In the genomic region with DNA sequence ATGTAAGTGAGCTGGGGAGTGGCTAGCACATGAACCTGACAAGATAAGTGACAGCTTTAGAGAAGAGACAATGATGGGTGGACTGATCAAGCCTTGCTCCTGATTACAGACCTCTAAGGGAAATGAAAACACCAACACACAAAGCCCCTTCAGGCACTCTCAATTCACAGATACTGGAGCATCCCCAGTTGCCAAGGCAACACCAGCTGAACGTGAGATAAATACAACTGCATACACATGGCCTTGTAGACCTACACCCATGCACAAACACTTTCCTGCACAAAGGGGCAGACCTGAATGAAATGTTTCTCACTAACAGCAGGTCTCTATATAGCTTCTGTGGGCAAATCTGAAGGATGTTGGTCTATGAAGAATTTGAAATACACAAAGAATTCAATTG, we compare ENCODE assay signal across 23 mouse cellular contexts.
DNase-seq lines count a peak whose midpoint lies in the region; ATAC-seq lines count a peak whose summit lies in the region.
"Had no signal": no experiment of that assay in that cellular context is flagged by ENCODE, and none has a peak within 500 bp of the region (broad histone marks: within the 10 kb centered on the region; RNA-seq: fewer than 3 reads in every experiment).

No protein-coding gene starts in this region.

- H3K27me3 ChIP-seq in forebrain, embryonic 16.5 days (replicated peaks; ENCODE audit: control insufficient read depth, insufficient read depth, low read length): no peaks in the 10 kb centered on the region
- no peaks in the 10 kb centered on the region for H3K27me3 ChIP-seq in forebrain, embryonic 12.5 days
- no peaks in the 10 kb centered on the region for H3K27me3 ChIP-seq in midbrain, embryonic 11.5 days (ENCODE audit: control insufficient read depth, insufficient read depth, low read length)
- H3K27me3 ChIP-seq in midbrain, embryonic 10.5 days (ENCODE audit: low read depth, poor library complexity, severe bottlenecking): no peaks in the 10 kb centered on the region
- H3K27me3 ChIP-seq in midbrain, embryonic 13.5 days: no peaks in the 10 kb centered on the region
- no peaks in the 10 kb centered on the region for H3K27me3 ChIP-seq in heart, embryonic 10.5 days (ENCODE audit: insufficient read depth, poor library complexity, severe bottlenecking)
- H3K27me3 ChIP-seq: embryonic facial prominence, embryonic 13.5 days; heart, embryonic 15.5 days had no signal

- no peak overlapping the region for H3K4me3 ChIP-seq in forebrain, embryonic 16.5 days (replicated peaks; ENCODE audit: low read length)
- no peak overlapping the region for H3K4me3 ChIP-seq in forebrain, embryonic 12.5 days (replicated peaks)
- no peak overlapping the region for H3K4me3 ChIP-seq in midbrain, embryonic 11.5 days (ENCODE audit: low read depth, low read length)
- no peak overlapping the region for H3K4me3 ChIP-seq in midbrain, embryonic 10.5 days
- H3K4me3 ChIP-seq in midbrain, embryonic 13.5 days (replicated peaks): no peak overlapping the region
- H3K4me3 ChIP-seq in heart, embryonic 10.5 days: no peak overlapping the region
- H3K4me3 ChIP-seq: embryonic facial prominence, embryonic 13.5 days; heart, embryonic 15.5 days had no signal

- ATAC-seq in forebrain, embryonic 16.5 days: peak; percentile 49; the same call in 1 of the 2 replicates
- ATAC-seq in forebrain, embryonic 12.5 days (ENCODE audit: low FRiP score): no peak
- no peak for ATAC-seq in midbrain, embryonic 11.5 days (ENCODE audit: low FRiP score)
- peak; percentile 68; the same call in 1 of the 2 replicates for ATAC-seq in midbrain, embryonic 13.5 days
- ATAC-seq: intestine, embryonic 16.5 days had no signal

- no peaks in the 10 kb centered on the region for H3K36me3 ChIP-seq in forebrain, embryonic 16.5 days (ENCODE audit: control insufficient read depth, insufficient read depth)
- no peaks in the 10 kb centered on the region for H3K36me3 ChIP-seq in forebrain, embryonic 12.5 days (replicated peaks)
- H3K36me3 ChIP-seq in midbrain, embryonic 11.5 days (ENCODE audit: control insufficient read depth, insufficient read depth, low read length): no peaks in the 10 kb centered on the region
- no peaks in the 10 kb centered on the region for H3K36me3 ChIP-seq in midbrain, embryonic 10.5 days
- H3K36me3 ChIP-seq in midbrain, embryonic 13.5 days: no peaks in the 10 kb centered on the region
- no peaks in the 10 kb centered on the region for H3K36me3 ChIP-seq in heart, embryonic 10.5 days
- H3K36me3 ChIP-seq: embryonic facial prominence, embryonic 13.5 days; heart, embryonic 15.5 days had no signal

- no peaks in the 10 kb centered on the region for H3K9me3 ChIP-seq in forebrain, embryonic 16.5 days (ENCODE audit: control insufficient read depth, low read length)
- H3K9me3 ChIP-seq in forebrain, embryonic 12.5 days: no peaks in the 10 kb centered on the region
- no peaks in the 10 kb centered on the region for H3K9me3 ChIP-seq in midbrain, embryonic 11.5 days (ENCODE audit: control insufficient read depth, low read length)
- no peaks in the 10 kb centered on the region for H3K9me3 ChIP-seq in midbrain, embryonic 10.5 days (replicated peaks)
- H3K9me3 ChIP-seq in midbrain, embryonic 13.5 days: no peaks in the 10 kb centered on the region
- H3K9me3 ChIP-seq in heart, embryonic 10.5 days: no peaks in the 10 kb centered on the region
- H3K9me3 ChIP-seq: embryonic facial prominence, embryonic 13.5 days; heart, embryonic 15.5 days had no signal

- no peak overlapping the region for H3K4me2 ChIP-seq in forebrain, embryonic 16.5 days (ENCODE audit: low read length)
- H3K4me2 ChIP-seq in forebrain, embryonic 12.5 days: no peak overlapping the region
- no peak overlapping the region for H3K4me2 ChIP-seq in midbrain, embryonic 11.5 days
- H3K4me2 ChIP-seq in midbrain, embryonic 13.5 days (replicated peaks): no peak overlapping the region
- H3K4me2 ChIP-seq: embryonic facial prominence, embryonic 13.5 days; heart, embryonic 15.5 days had no signal

- H3K9ac ChIP-seq in forebrain, embryonic 16.5 days (replicated peaks; ENCODE audit: low read depth, low read length): no peak overlapping the region
- no peak overlapping the region for H3K9ac ChIP-seq in forebrain, embryonic 12.5 days
- H3K9ac ChIP-seq in midbrain, embryonic 11.5 days (ENCODE audit: low read length): no peak overlapping the region
- H3K9ac ChIP-seq in midbrain, embryonic 13.5 days (replicated peaks): no peak overlapping the region
- H3K9ac ChIP-seq: embryonic facial prominence, embryonic 13.5 days; heart, embryonic 15.5 days; liver, embryonic 14.5 days had no signal

- DNase-seq in midbrain, embryonic 11.5 days (ENCODE audit: low spot score, missing footprints): peak; percentile 81
- no peak for DNase-seq in midbrain, embryonic 10.5 days (ENCODE audit: low spot score)
- no peak for DNase-seq in heart, embryonic 10.5 days (ENCODE audit: low spot score)
- no peak for DNase-seq in layer of hippocampus, postnatal 14 days (ENCODE audit: low spot score in 2 of 2)
- DNase-seq: adrenal gland, postnatal 14 days; cerebellum, adult 11-12 months; cerebellum, adult 9-11 months; gastrocnemius, postnatal 14 days; kidney, adult 8-10 months; kidney, postnatal 4 days; liver; lung, postnatal 10 days; thymus, adult 2 months; thymus, postnatal 36 days had no signal

- H3K4me1 ChIP-seq in forebrain, embryonic 16.5 days (replicated peaks; ENCODE audit: control insufficient read depth, insufficient read depth, low read length): peaks cover 5% of the 10 kb centered on the region; the same call in 1 of the 2 replicates
- H3K4me1 ChIP-seq in forebrain, embryonic 12.5 days: peaks cover 6% of the 10 kb centered on the region; the same call in 1 of the 2 replicates
- no peaks in the 10 kb centered on the region for H3K4me1 ChIP-seq in midbrain, embryonic 11.5 days (ENCODE audit: control insufficient read depth, insufficient read depth, low read length)
- H3K4me1 ChIP-seq in midbrain, embryonic 10.5 days: no peaks in the 10 kb centered on the region
- peaks cover 7% of the 10 kb centered on the region; the same call in 1 of the 2 replicates for H3K4me1 ChIP-seq in midbrain, embryonic 13.5 days (replicated peaks)
- H3K4me1 ChIP-seq in heart, embryonic 10.5 days: no peaks in the 10 kb centered on the region

- no peak overlapping the region; the same call in 1 of the 2 replicates for H3K27ac ChIP-seq in forebrain, embryonic 16.5 days (ENCODE audit: low read length)
- H3K27ac ChIP-seq in forebrain, embryonic 12.5 days: no peak overlapping the region
- H3K27ac ChIP-seq in midbrain, embryonic 11.5 days (ENCODE audit: low read depth, low read length): no peak overlapping the region
- no peak overlapping the region for H3K27ac ChIP-seq in midbrain, embryonic 10.5 days (replicated peaks)
- H3K27ac ChIP-seq in midbrain, embryonic 13.5 days: peak overlapping the region; percentile 25
- H3K27ac ChIP-seq in heart, embryonic 10.5 days: no peak overlapping the region
- H3K27ac ChIP-seq: embryonic facial prominence, embryonic 13.5 days; heart, embryonic 15.5 days; kidney, postnatal 0 days; liver, embryonic 14.5 days; macrophage had no signal

- WGBS in forebrain, embryonic 16.5 days: 11% methylated on average over 1 of the region's 1 CpGs
- 32% methylated on average over 1 of the region's 1 CpGs for WGBS in forebrain, embryonic 12.5 days
- WGBS in midbrain, embryonic 11.5 days: 36% methylated on average over 1 of the region's 1 CpGs
- WGBS in midbrain, embryonic 10.5 days: 33% methylated on average over 1 of the region's 1 CpGs
- 20% methylated on average over 1 of the region's 1 CpGs for WGBS in midbrain, embryonic 13.5 days
- WGBS in heart, embryonic 10.5 days: 29% methylated on average over 1 of the region's 1 CpGs

Comparison
In these comparisons a context has a peak if more than half of its experiments do, and no peak if none do; other contexts are left out.
1. ATAC-seq: peak in forebrain, embryonic 16.5 days (single experiment) and midbrain, embryonic 13.5 days (single experiment); none in forebrain, embryonic 12.5 days (single experiment) and midbrain, embryonic 11.5 days (single experiment).